Mouse (Mus musculus) cortical plate, adult 2 months (tissue): ENCODE measurements around the gene Pla2g10. TPM values are rescaled to one million over a fixed set of nuclear protein-coding genes. Genes with fewer than 3 reads are reported as not detected.
"Not testable (repeated sequence)": the region's sequence is repeated elsewhere in the genome, so short reads cannot be mapped to it uniquely, and the experiment has no call there.

Source experiments
- H3K27ac ChIP-seq: fragments of 200-500 bp; 2 replicates; pipeline ENCODE4 v1.5.1; 2012; ENCODE audit warnings: low read length, control low read depth, inconsistent platforms; ENCODE audit not compliant: insufficient read depth
- H3K4me1 ChIP-seq: fragments of 200-500 bp; 2 replicates; pipeline ENCODE4 v1.6.1; 2011; ENCODE audit warnings: low read length; ENCODE audit not compliant: control insufficient read depth, insufficient read depth
- H3K4me3 ChIP-seq: fragments of 200-500 bp; 2 replicates; pipeline ENCODE4 v1.5.1; 2011; ENCODE audit warnings: mild to moderate bottlenecking, low read length, control low read depth; ENCODE audit not compliant: insufficient read depth
- CTCF ChIP-seq: fragments of 200-500 bp; IDR thresholded peaks from 2 replicates; pipeline ENCODE4 v1.5.1; 2011; ENCODE audit warnings: mild to moderate bottlenecking, control low read depth, low read length; ENCODE audit not compliant: insufficient read depth; ENCODE audit errors: extremely low read depth
- POLR2A ChIP-seq: fragments of 200-500 bp; IDR thresholded peaks from 2 replicates; pipeline ENCODE4 v1.6.1; 2011; ENCODE audit warnings: mild to moderate bottlenecking, low read length, control low read depth; ENCODE audit not compliant: insufficient read depth; ENCODE audit errors: extremely low read depth
- polyA plus RNA-seq: library from polyadenylated mRNA; depleted of rRNA; stranded (reverse); fragments of >200 nt; gene quantifications from 2 replicates; pipeline ENCODE4 v1.2.3, GENCODE M21; 2012

Pla2g10 gene
- polyA plus RNA-seq, 1 experiment: not detected

DNA sequence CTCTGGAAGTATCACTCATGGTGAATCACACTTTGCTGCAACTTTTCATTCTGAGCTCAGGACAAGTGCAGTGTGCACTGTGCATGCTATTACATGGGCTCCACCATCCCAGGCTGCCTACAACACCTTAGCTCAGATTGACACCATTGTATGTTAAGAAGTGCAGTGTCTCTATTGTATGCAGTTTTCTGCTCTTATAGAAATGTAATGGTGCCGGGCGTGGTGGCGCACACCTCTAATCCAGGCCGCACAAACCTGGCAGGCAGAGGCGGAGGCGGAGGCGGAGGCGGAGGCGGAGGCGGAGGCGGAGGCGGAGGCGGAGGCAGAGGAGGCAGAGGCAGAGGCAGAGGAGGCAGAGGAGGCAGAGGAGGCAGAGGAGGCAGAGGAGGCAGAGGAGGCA is 19.8 kb upstream of the Pla2g10 start:
- TF ChIP-seq POLR2A (no peak), CTCF (no peak)
- Histone ChIP-seq H3K4me1 (no peaks in the 10 kb centered on the region), H3K4me3 (no peak overlapping the region), H3K27ac (no peak overlapping the region)

DNA sequence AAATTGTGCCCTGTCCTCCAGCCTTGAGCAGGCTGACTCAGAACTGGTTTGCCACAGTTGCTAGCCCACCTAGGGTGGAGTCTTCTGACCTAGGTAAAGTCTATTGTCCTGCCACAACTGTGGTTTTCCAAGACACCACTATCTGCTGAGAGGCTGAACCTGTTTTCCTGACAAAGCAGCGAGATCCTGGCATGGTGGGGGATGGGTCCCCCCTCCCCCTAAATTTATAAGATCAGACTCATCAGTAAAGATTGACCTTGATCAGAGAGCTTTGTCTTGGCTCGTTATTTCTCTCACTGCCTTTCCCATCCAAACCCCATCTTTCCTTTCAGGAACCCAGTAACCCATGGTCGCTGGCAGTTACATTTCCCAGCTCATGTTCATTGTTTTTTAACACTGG is 19.2 kb upstream of the Pla2g10 start:
- Histone ChIP-seq H3K27ac (no peak overlapping the region), H3K4me3 (no peak overlapping the region), H3K4me1 (no peaks in the 10 kb centered on the region)
- TF ChIP-seq POLR2A: no peak

GRCm38 (mm10) chr16:13749306-13749705 is 18.5 kb upstream of the Pla2g10 start:
- TF ChIP-seq POLR2A (no peak), CTCF (no peak)
- Histone ChIP-seq H3K4me1 (no peaks in the 10 kb centered on the region), H3K27ac (no peak overlapping the region), H3K4me3 (no peak overlapping the region)

DNA sequence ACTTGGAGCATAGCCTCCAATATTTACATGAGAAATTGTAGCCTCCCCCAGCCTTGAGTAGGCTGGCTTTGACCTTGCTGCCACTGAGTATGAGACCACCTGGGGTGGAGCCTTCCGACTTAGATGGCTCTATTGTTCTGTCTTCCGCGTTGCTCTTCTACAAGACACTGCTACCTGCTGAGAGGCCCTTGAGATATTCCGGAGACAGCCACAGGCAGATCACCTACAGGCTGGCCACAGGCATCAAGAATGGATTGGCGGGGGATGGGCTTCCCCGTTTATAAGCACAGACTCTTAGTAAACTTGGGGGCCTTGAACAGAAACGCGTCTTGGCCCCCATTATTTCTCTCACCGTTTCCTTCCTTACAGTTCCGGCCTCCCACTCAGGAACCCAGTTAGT is 18.0 kb upstream of the Pla2g10 start:
- H3K27ac ChIP-seq, H3K4me3 ChIP-seq, H3K4me1 ChIP-seq: not testable (repeated sequence)

DNA sequence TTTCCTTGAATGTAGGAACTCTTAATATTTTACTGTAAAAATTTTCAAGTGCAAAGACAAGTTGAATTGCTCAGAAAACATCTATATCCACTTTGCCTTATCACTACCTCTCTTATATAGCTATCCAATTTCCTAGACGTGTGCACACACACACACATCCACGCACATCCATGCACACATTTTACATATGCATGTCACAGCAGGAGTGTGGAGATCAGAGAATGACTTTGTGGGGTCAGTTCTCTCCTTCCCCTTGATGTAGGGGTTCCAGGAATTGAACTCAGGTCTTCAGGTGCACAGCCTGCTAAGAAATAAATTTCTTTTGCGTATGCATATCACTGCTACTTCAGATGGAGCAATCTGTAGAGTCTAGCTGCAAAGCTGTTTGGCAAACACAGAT is 17.3 kb upstream of the Pla2g10 start:
- Histone ChIP-seq H3K4me3 (no peak overlapping the region), H3K4me1 (no peaks in the 10 kb centered on the region), H3K27ac (no peak overlapping the region)
- no peak for TF ChIP-seq CTCF
- TF ChIP-seq POLR2A: no peak

- no peak overlapping the region for H3K4me3 ChIP-seq
- TF ChIP-seq CTCF (no peak), POLR2A (no peak)
- no peaks in the 10 kb centered on the region for H3K4me1 ChIP-seq
- no peak overlapping the region for H3K27ac ChIP-seq
Observed at GRCm38 (mm10) chr16:13747708-13748107, 16.9 kb upstream of the Pla2g10 start.

DNA sequence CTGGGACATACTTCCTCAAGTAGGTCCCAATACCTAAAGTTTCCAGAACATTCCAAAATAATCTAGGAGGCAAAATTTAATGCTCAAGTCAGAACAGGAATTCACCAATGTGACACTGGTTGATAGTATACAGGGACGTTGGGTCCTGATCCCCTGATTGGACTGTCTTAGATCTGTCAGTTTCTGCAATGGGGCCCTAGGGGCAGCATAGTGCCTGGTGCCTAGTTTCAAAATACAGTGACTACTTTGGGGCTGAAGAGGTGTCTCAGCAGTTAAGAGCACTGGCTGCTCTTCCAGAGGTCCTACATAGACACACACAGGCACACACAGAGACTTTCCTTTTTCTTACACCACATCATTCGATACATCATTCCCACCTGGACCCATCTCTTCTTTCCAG is 10.1 kb upstream of the Pla2g10 start:
- Histone ChIP-seq H3K4me3 (no peak overlapping the region), H3K4me1 (no peaks in the 10 kb centered on the region), H3K27ac (no peak overlapping the region)
- TF ChIP-seq CTCF: no peak
- no peak for TF ChIP-seq POLR2A

GRCm38 (mm10) chr16:13739044-13739443 is 8.3 kb upstream of the Pla2g10 start:
- not testable (repeated sequence) for H3K4me1 ChIP-seq, H3K4me3 ChIP-seq, H3K27ac ChIP-seq

DNA sequence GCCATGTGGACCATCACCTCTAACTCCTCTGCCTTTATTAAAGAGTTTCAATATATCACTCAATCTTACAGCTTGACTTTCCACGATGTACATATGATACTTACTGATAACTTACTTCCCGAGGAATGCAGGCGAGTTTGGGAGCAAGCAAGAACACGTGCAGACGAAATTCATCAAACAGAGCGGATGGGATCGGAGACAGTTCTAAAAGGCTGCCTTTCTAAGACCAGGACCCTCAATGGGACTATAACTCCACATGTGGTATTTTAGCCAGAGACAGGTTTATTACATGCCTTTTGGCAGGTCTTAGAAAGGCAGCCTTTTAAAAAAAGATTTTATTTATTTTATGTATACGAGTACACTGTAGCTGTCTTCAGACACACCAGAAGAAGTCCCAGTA is 5.2 kb upstream of the Pla2g10 start:
- Histone ChIP-seq H3K4me3 (no peak overlapping the region), H3K4me1 (no peaks in the 10 kb centered on the region), H3K27ac (no peak overlapping the region)
- TF ChIP-seq CTCF: no peak
- no peak for TF ChIP-seq POLR2A

DNA sequence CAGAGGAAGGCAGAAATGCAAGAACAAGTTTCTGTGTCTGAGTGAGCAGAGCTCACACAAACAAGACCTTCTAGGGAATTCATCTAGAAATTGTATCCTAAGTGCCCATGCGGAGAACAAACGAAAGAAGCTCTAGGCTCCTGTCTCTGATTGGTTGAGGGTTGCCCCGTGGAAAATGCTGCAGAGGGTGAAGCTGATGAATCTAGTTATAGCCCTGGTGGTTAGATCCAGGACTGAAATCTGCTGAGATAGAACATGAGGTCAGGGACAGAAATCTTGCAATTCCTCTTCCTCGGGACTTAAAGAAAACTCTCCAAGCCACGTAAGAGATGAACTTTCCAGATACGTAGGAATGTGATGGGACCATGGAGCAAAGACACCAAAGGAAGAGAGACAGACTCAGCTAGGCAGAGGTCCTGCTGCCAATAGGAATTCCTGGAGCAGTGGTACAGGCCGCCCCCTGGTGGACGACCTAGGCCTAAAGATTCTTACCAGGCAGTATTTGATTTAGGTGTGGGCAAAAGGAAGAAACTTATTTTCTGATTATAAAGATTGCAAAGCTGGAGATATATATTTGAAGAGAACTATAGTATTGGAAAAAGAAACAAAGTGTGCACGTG is 2.8 kb upstream of the Pla2g10 start:
- Histone ChIP-seq H3K4me3 (no peak overlapping the region), H3K4me1 (no peaks in the 10 kb centered on the region), H3K27ac (no peak overlapping the region)
- TF ChIP-seq CTCF: peak; percentile 72
- TF ChIP-seq POLR2A: no peak

DNA sequence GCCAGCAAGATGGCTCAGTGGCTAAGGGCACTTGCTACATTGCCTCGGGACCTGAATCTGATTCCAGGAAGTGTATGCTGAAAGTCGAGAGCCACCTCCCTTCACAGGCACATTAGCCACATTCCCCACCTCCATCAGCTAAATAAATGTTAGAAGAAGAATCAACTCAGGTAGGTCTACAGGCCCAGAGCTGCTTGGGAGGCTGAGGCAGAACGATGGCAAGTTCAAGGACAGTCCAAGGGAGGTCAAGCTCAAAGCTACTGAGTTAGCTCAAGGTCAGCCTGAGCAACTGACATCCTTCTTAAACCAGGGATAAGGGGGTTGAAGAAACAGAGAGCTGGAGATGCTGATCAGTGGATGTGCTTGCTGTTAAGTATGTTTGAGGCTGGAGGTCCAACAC is 2.0 kb upstream of the Pla2g10 start:
- no peaks in the 10 kb centered on the region for H3K4me1 ChIP-seq
- TF ChIP-seq CTCF (no peak), POLR2A (no peak)
- no peak overlapping the region for H3K4me3 ChIP-seq
- no peak overlapping the region for H3K27ac ChIP-seq
